Mouse (Mus musculus): ENCODE results near the gene Gm16451. TPM values are rescaled to one million over a fixed set of nuclear protein-coding genes. Genes with fewer than 3 reads are reported as not detected.
"Not testable (repeated sequence)": the region's sequence is repeated elsewhere in the genome, so short reads cannot be mapped to it uniquely, and the experiment has no call there.

Gm16451 gene
- polyA plus RNA-seq (2012; rRNA removed), result not detected in 2 replicates

GRCm38 (mm10) chr7:22118145-22118544 lies at the start of gene Gm16451:
TSS of gene Gm16451 (minus strand) at chr7:22118245.
- WGBS, result no CpG with 5 or more reads among the region's 2 CpGs
- H3K4me1 ChIP-seq (ENCODE audit: control insufficient read depth, insufficient read depth, insufficient read length, low read length); H3K4me3 ChIP-seq (ENCODE audit: low read depth, low read length); H3K36me3 ChIP-seq (ENCODE audit: control insufficient read depth, insufficient read depth, low read length); H3K27ac ChIP-seq (ENCODE audit: insufficient read depth, low read depth, low read length); H3K27me3 ChIP-seq (ENCODE audit: control insufficient read depth, insufficient read depth, low read length): not testable (repeated sequence)

- not testable (repeated sequence) for H3K27ac ChIP-seq (ENCODE audit: insufficient read depth, low read depth, low read length); H3K27me3 ChIP-seq (ENCODE audit: control insufficient read depth, insufficient read depth, low read length)
- no CpG with 5 or more reads among the region's 3 CpGs for WGBS
Measured at GRCm38 (mm10) chr7:22163935-22164334, 45.9 kb upstream of the Gm16451 start, which contains the start of gene Vmn1r142. TSS of gene Vmn1r142 (minus strand) at chr7:22164035.

GRCm38 (mm10) chr7:22134641-22135040 lies 16.6 kb upstream of the Gm16451 start, which contains the start of gene Gm10666:
TSS of gene Gm10666 (minus strand) at chr7:22134741.
- not testable (repeated sequence) for H3K36me3 ChIP-seq (ENCODE audit: control insufficient read depth, insufficient read depth, low read length); H3K4me1 ChIP-seq (ENCODE audit: control insufficient read depth, insufficient read depth, insufficient read length, low read length); H3K27ac ChIP-seq (ENCODE audit: insufficient read depth, low read depth, low read length); H3K4me3 ChIP-seq (ENCODE audit: low read depth, low read length); H3K27me3 ChIP-seq (ENCODE audit: control insufficient read depth, insufficient read depth, low read length)
- no CpG with 5 or more reads among the region's 5 CpGs for WGBS

More at GRCm38 (mm10) chr7:22163935-22164334, 45.9 kb upstream of the Gm16451 start, which contains the start of gene Vmn1r142:
- H3K36me3 ChIP-seq (ENCODE audit: control insufficient read depth, insufficient read depth, low read length); H3K4me1 ChIP-seq (ENCODE audit: control insufficient read depth, insufficient read depth, insufficient read length, low read length); H3K4me3 ChIP-seq (ENCODE audit: low read depth, low read length): not testable (repeated sequence)

- H3K27ac ChIP-seq (ENCODE audit: insufficient read depth, low read depth, low read length); H3K27me3 ChIP-seq (ENCODE audit: control insufficient read depth, insufficient read depth, low read length); H3K4me1 ChIP-seq (ENCODE audit: control insufficient read depth, insufficient read depth, insufficient read length, low read length); H3K4me3 ChIP-seq (ENCODE audit: low read depth, low read length); H3K36me3 ChIP-seq (ENCODE audit: control insufficient read depth, insufficient read depth, low read length): not testable (repeated sequence)
- no CpG with 5 or more reads among the region's 7 CpGs for WGBS
Measured at GRCm38 (mm10) chr7:22068757-22069156, 49.3 kb downstream of the Gm16451 start, which contains the start of gene Vmn1r139. TSS of gene Vmn1r139 (plus strand) at chr7:22069057.

Other genes starting within 250 kb of the Gm16451 start
- gene Gm5891, start 197.0 kb downstream of the Gm16451 start, polyA plus RNA-seq (2012; rRNA removed), result not detected in 2 replicates
- not detected in 2 replicates for gene Vmn1r137, start 123.7 kb downstream of the Gm16451 start, polyA plus RNA-seq (2012; rRNA removed)
- not detected in 2 replicates for gene Vmn1r138, start 89.3 kb downstream of the Gm16451 start, polyA plus RNA-seq (2012; rRNA removed)
- gene Gm6176, start 61.9 kb downstream of the Gm16451 start, polyA plus RNA-seq (2012; rRNA removed), result not detected in 2 replicates
- gene Vmn1r139, start 49.2 kb downstream of the Gm16451 start, polyA plus RNA-seq (2012; rRNA removed), result not detected in 2 replicates
- not detected in 2 replicates for gene Gm10666, start 16.5 kb upstream of the Gm16451 start, polyA plus RNA-seq (2012; rRNA removed)
- not detected in 2 replicates for gene Vmn1r142, start 45.8 kb upstream of the Gm16451 start, polyA plus RNA-seq (2012; rRNA removed)
- not detected in 2 replicates for gene Vmn1r143, start 71.1 kb upstream of the Gm16451 start, polyA plus RNA-seq (2012; rRNA removed)
- gene Gm8653, start 83.0 kb upstream of the Gm16451 start, polyA plus RNA-seq (2012; rRNA removed), result not detected in 2 replicates
- not detected in 2 replicates for gene Gm8453, start 111.2 kb upstream of the Gm16451 start, polyA plus RNA-seq (2012; rRNA removed)
- not detected in 2 replicates for gene Gm4187, start 211.5 kb upstream of the Gm16451 start, polyA plus RNA-seq (2012; rRNA removed)

Measured in small intestine, adult 2 months (tissue).